Mouse (Mus musculus) small intestine, adult 2 months (tissue): ENCODE measurements around the gene Tada2a. TPM values are rescaled to one million over a fixed set of nuclear protein-coding genes. Genes with fewer than 3 reads are reported as not detected.

ENCODE experiments used
- H3K27ac ChIP-seq: fragments of 200-500 bp; 2 replicates; pipeline ENCODE4 v1.5.1; 2012; ENCODE audit warnings: low read depth, low read length, control low read depth, inconsistent platforms; ENCODE audit not compliant: insufficient read depth
- H3K27me3 ChIP-seq: fragments of 200-500 bp; 2 replicates; pipeline ENCODE4 v1.6.1; 2012; ENCODE audit warnings: mild to moderate bottlenecking, moderate library complexity, low read length, inconsistent platforms; ENCODE audit not compliant: control insufficient read depth, insufficient read depth
- H3K36me3 ChIP-seq: fragments of 200-500 bp; 2 replicates; pipeline ENCODE4 v1.6.1; 2012; ENCODE audit warnings: mild to moderate bottlenecking, low read length, control low read depth, inconsistent platforms; ENCODE audit not compliant: control insufficient read depth, insufficient read depth
- H3K4me1 ChIP-seq: fragments of 200-500 bp; 2 replicates; pipeline ENCODE4 v1.6.1; 2012; ENCODE audit warnings: low read length, inconsistent platforms, mixed read lengths; ENCODE audit not compliant: control insufficient read depth, insufficient read depth, insufficient read length
- H3K4me3 ChIP-seq: fragments of 200-500 bp; 2 replicates; pipeline ENCODE4 v1.5.1; 2012; ENCODE audit warnings: low read depth, mild to moderate bottlenecking, control low read depth, inconsistent platforms, low read length, moderate library complexity
- CTCF ChIP-seq: fragments of 200-500 bp; IDR thresholded peaks from 2 replicates; pipeline ENCODE4 v1.5.1; 2012; ENCODE audit warnings: low read depth, mild to moderate bottlenecking, control low read depth, inconsistent platforms, low read length, moderate library complexity, mixed read lengths; ENCODE audit not compliant: insufficient replicate concordance, insufficient read length; ENCODE audit errors: extremely low read depth
- POLR2A ChIP-seq: fragments of 200-500 bp; IDR thresholded peaks from 2 replicates; pipeline ENCODE4 v1.6.1; 2012; ENCODE audit warnings: low read depth, mild to moderate bottlenecking, control low read depth, inconsistent platforms, low read length, moderate library complexity
- WGBS: fragments of 180-500 bp; shearing (Covaris S2); methylation state at CpG from one replicate; pipeline ENCODE4 v1.1.7; 2018; 5-methylcytosine and 5-hydroxymethylcytosine counted together
- polyA plus RNA-seq: library from polyadenylated mRNA; depleted of rRNA; stranded (reverse); fragments of >200 nt; gene quantifications from 2 replicates; pipeline ENCODE4 v1.2.3, GENCODE M21; 2012; rRNA removed

Gene Tada2a
- polyA plus RNA-seq, 1 experiment: 1.0 TPM

- TF ChIP-seq CTCF: no peak
- no peak for TF ChIP-seq POLR2A
- H3K36me3 ChIP-seq: peaks cover 27% of the 10 kb centered on the region
- 85% methylated on average over 14 of the region's 14 CpGs for WGBS
- no peak overlapping the region for H3K27ac ChIP-seq
- H3K4me1 ChIP-seq: no peaks in the 10 kb centered on the region
- H3K27me3 ChIP-seq: no peaks in the 10 kb centered on the region
- H3K4me3 ChIP-seq: no peak overlapping the region
Measured at GRCm38 (mm10) chr11:84042808-84043762, 86.3 kb downstream of the Tada2a start.

- 94% methylated on average over 6 of the region's 6 CpGs for WGBS
Measured at GRCm38 (mm10) chr11:84040621-84041020, 88.8 kb downstream of the Tada2a start.

DNA sequence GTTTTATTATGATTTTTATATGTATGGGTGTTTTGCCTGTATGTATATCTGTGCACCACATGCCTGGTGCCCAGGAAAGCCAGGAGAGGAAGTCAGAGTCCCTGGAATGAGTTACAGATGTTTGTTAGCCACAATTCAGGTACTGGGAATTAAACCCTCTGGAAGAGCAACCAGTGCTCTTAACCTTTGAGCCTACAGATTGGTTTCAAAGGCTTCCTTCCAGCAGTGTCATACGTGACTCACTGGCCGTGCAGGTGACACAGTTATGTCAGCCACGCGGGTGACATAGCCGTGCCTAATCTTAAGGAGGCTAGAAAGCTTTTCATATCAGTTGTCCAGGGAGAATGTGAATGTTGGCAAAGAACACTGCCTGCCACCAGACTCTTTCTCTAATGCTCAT is 95.7 kb downstream of the Tada2a start:
- peak overlapping the region; percentile 24; the same call in 1 of the 2 replicates for H3K27ac ChIP-seq
- 28% methylated on average over 5 of the region's 5 CpGs for WGBS
- peaks cover 21% of the 10 kb centered on the region for H3K36me3 ChIP-seq
- peaks cover 5% of the 10 kb centered on the region; the same call in 1 of the 2 replicates for H3K4me1 ChIP-seq
- H3K27me3 ChIP-seq: no peaks in the 10 kb centered on the region
- no peak overlapping the region for H3K4me3 ChIP-seq
- no peak for TF ChIP-seq CTCF
- no peak for TF ChIP-seq POLR2A

More at GRCm38 (mm10) chr11:84040621-84041020, 88.8 kb downstream of the Tada2a start:
- no peak for TF ChIP-seq CTCF
- TF ChIP-seq POLR2A: no peak
- H3K27ac ChIP-seq: no peak overlapping the region
- H3K27me3 ChIP-seq: no peaks in the 10 kb centered on the region
- no peak overlapping the region for H3K4me3 ChIP-seq
- no peaks in the 10 kb centered on the region for H3K4me1 ChIP-seq
- peaks cover 29% of the 10 kb centered on the region for H3K36me3 ChIP-seq

DNA sequence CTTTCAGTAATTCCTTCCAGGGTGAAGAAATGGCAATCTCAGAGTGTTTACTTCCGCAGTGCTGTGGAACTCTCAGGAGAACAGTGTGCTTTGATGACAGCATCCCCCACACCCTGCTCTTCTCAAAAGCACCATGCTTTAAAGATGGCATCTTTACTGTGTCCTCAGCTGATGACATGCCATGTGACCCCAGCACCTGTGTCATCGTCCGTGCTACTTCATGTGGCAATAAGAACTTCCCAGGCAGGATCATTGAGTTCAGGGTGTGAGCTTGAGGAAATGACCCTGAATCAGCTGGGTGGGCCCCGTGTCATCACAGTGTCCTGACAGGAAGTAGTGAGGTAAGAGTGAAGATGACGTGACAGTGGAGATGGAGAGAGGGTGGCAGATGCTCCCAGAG is 96.8 kb downstream of the Tada2a start:
- H3K27me3 ChIP-seq: no peaks in the 10 kb centered on the region
- H3K4me3 ChIP-seq: no peak overlapping the region
- H3K4me1 ChIP-seq: peaks cover 7% of the 10 kb centered on the region; the same call in 1 of the 2 replicates
- no peak for TF ChIP-seq CTCF
- TF ChIP-seq POLR2A: no peak
- WGBS: 78% methylated on average over 5 of the region's 5 CpGs
- H3K27ac ChIP-seq: no peak overlapping the region
- peaks cover 27% of the 10 kb centered on the region for H3K36me3 ChIP-seq

- no peaks in the 10 kb centered on the region for H3K27me3 ChIP-seq
- no peak overlapping the region for H3K27ac ChIP-seq
- TF ChIP-seq POLR2A: no peak
- TF ChIP-seq CTCF: peak; percentile 85; the same call in 1 of the 2 replicates
- WGBS: 42% methylated on average over 9 of the region's 9 CpGs
- H3K4me1 ChIP-seq: peaks cover 7% of the 10 kb centered on the region; the same call in 1 of the 2 replicates
- H3K4me3 ChIP-seq: no peak overlapping the region
- peaks cover 32% of the 10 kb centered on the region for H3K36me3 ChIP-seq
Measured at GRCm38 (mm10) chr11:84031971-84032370, 97.4 kb downstream of the Tada2a start.

Other genes with a start within 250 kb of the Tada2a start
- gene Ddx52, start 187.5 kb downstream of the Tada2a start, polyA plus RNA-seq: 0.30 and 0.95 TPM in 2 replicates
- 6.7 and 10.3 TPM in 2 replicates for gene Synrg, start 165.2 kb downstream of the Tada2a start, polyA plus RNA-seq
- gene Dusp14, start 60.3 kb downstream of the Tada2a start, polyA plus RNA-seq: 3.3 and 10.3 TPM in 2 replicates
- gene Acaca, start 72 bp upstream of the Tada2a start, polyA plus RNA-seq: 1.7 and 4.0 TPM in 2 replicates
- 1.9 and 10.0 TPM in 2 replicates for gene Gm11437, start 37.9 kb upstream of the Tada2a start, polyA plus RNA-seq